Mouse (Mus musculus) layer of hippocampus, postnatal 14 days (tissue): ENCODE data around the gene Des. TPM values are rescaled to one million over a fixed set of nuclear protein-coding genes. Genes with fewer than 3 reads are reported as not detected.

ENCODE experiments used
- DNase-seq, 2 experiments: peaks; one replicate each; pipeline ENCODE4 v3.0.0; 2021 to 2022; ENCODE audit warnings: low spot score in 2 of 2, mixed read lengths in 1 of 2
- total RNA-seq, 2 experiments: library from RNA; stranded (reverse); gene quantifications; 2 replicates each; pipeline ENCODE4 v1.2.3; 2021

The Des gene
- total RNA-seq, 2 experiments from 2014 or later = 1.6 to 1.8 TPM

DNA sequence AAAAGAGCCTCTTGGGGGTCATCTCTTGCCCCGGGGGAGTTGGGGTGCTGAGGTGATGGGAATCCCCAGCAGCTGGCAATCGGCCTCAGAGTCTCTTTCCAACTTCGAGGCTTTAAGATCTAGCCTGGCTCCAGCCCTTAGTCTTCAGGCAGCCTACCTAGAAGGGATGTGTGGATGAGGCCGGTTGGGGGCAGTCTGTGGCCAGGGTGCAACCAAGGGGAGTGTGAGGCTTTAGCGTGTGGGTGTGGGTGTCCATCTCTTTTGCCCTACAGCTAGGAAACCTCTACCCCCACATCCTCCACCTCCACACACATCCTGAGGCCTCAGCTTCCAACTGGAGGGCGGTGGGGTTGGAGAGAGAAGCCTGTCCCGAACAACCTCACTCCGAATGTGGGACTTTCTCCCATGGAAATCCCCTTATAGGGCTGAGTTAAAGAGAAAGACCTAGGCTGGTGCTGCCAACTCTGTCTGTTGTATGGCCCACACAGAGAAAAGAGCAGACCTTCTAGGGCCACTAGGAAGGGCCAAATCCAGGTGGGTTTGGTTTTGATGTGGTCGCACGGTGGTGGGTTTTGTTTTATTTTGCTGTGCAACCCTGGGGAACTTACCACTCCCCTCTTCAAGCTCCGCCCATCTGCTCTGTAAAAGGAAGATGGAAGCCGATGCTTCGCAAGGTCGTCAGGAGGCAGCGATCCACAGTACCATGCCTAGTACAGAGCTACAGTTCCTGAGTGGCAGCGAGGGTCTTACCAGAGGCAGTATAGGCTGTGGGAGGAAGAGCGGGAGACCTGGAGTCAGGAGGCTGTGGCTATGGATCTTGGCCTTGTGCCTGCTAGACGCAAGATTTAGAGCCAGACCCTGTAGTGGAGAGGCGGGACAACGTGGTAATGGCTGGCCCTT is 14.8 kb upstream of the Des start:
- DNase-seq = no peak

DNA sequence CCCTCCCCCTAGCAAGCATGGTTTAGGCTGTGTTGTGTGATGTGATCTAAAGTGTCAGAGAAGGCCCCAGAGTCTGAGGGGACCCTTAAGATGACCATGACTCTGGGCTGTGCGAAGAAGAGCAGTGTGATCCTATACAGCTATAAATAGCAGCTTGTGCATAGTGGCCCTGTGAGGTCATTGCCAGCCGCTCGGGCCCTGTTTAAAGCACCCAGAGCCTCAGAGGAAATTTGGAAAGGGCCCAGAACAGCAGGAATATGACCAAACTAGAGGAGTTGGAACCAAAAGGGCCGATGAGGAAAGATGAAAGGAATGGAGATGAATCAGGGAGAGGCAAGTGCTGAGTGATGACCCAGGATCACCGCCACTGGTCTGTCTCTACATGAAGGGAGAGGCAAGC is 12.8 kb upstream of the Des start:
- no peak for DNase-seq

DNA sequence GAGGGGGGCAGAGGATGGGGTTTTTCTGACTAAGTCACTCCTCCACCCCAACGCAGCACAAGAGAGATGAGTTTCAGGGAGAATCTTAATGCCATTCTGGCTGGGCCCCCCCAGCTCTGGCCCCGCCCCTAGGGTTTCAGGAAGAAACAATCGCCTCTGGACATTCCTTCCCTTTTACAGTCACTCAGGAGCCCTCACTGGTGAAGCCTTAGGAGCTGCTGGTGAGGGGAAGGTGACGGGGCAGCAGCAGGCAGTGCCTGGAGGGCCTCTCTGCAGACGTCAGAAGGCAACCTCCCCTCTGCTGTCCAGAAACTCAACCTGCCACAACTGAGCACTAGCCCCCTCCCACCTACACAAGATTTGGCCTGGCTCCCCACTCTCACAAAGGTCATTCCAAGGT is 10.9 kb upstream of the Des start:
- no peak for DNase-seq

DNA sequence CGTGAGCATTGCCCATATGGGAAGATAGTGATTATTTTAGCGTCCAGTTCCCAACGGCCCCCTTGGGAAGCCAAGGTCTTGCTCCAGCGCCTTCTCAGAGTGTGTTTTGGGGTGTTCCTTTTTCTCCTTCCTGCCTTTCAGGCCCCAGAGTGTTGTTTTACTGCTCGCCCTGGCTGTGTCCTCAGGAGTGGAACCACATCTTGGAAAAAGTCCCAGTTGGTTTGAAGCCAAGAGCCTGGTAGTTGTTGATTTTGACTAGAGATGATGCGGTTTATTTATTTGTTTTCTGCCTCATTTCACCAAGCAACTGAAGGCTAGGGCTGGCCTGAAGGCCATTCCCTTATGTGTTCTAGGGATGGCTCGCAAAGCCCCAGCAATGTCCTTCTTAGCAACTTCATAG is 2.9 kb upstream of the Des start:
- DNase-seq = peak in 1 of 2 experiments; percentile 49

DNA sequence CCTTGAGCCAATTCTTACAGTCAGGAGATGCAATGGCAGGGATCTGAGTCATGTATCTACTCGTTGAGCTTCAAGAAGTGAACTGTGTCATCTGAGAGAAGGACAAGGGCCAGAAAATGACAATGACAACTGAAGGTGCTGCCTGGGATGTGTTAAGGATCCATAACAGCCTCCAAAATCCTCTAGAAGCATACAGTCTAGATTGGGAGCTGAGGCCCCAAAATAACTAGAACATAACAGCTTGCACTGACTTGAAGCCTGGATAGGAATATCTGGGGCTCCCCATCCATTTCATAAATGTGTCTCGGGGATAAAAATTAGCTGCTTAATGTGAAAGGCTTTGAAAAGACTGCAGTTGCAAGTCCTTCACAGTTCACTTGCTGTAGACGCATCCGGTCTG is 2.1 kb upstream of the Des start:
- no peak for DNase-seq

DNA sequence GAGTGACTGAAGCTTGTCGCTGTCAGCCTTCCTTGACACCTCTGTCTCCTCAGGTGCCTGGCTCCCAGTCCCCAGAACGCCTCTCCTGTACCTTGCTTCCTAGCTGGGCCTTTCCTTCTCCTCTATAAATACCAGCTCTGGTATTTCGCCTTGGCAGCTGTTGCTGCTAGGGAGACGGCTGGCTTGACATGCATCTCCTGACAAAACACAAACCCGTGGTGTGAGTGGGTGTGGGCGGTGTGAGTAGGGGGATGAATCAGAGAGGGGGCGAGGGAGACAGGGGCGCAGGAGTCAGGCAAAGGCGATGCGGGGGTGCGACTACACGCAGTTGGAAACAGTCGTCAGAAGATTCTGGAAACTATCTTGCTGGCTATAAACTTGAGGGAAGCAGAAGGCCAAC is 783 bp upstream of the Des start:
- DNase-seq = no peak

DNA sequence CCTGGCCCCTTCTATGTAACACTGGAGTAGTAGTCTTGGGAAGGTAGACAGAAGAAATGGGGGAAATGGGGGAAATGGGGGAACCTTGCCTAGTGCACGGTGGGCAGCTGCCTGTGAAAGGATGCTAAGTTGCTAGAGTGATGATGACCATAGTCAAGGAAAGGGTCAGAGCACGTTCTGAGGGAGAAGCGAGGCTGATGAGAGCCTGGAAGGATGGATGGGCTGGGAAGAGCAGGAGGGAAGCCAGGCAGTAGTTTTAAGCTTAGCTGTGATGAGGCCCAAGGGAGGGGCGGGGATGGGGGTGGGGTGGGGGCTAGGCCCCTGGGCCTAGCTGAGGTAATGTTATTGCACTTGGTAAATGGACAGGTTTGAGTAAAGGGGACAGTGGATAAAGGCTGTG is 994 bp downstream of the Des start:
- no peak for DNase-seq

DNA sequence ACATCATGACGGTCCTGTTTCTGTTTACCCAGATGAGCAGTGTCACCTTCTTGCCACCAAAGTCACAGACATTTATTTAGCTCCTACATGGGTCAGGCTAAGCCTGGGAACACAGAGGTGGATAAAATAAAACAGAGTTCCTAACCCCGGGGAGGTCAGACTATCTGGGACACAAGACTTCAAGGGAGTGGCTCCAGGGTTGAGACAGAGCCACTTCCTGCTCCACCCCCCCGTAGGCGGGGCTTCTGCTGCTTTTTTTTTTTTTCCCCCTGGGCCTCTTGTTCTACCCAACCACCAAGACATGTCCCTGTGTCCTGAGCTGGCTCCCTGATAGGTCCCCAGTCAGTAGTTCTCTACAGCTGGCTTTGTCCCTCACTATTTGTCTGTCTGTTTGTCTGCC is 1.6 kb downstream of the Des start:
- no peak for DNase-seq

DNA sequence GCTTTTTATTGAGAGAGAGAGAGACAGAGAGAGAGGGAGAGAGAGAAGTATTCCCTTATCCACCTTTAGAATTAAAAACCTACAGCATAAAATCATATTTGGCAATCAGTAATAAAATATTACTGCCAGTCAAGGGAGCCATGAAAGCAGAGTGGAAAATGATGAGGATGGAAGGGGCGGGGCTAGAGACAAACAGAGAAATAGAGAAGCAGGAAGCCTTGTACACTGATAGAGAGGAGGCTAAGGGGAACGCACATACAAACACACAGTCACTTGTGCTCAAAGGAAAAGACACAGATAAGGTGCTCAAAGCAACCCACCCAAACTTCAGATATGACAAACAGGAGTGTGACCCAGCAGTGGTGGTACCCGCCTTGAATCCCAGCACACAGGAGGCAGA is 3.7 kb downstream of the Des start:
- no peak for DNase-seq

DNA sequence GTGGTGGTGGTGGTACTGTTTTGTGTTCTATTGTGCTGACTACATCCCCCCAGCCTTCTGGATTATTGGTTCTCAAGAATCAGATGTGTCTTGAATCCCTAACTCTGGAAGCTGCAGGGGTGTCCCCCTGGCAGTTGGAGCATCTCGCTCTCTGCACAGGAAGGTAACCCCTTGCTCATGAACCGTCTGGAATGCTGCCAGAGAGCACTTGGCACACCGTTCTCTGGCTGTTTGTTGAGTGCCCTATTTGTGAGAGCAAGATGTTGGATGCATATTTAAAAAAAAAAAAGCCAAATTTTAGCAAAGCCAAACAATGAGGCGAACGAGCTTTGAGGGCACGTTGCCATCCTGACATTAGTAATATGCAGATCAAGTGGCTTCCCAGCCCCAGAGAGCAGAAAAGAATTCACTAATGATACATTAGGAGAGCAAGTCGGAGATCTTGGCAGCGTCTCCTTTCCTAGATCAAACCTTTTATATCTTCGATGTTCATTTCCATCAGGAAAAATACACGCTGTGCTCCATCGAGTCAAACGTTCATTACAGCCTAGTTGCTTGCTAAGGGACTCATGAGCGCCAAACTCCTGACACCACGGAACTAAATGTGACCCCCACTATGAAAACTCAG is 5.5 kb downstream of the Des start:
- DNase-seq = no peak

DNA sequence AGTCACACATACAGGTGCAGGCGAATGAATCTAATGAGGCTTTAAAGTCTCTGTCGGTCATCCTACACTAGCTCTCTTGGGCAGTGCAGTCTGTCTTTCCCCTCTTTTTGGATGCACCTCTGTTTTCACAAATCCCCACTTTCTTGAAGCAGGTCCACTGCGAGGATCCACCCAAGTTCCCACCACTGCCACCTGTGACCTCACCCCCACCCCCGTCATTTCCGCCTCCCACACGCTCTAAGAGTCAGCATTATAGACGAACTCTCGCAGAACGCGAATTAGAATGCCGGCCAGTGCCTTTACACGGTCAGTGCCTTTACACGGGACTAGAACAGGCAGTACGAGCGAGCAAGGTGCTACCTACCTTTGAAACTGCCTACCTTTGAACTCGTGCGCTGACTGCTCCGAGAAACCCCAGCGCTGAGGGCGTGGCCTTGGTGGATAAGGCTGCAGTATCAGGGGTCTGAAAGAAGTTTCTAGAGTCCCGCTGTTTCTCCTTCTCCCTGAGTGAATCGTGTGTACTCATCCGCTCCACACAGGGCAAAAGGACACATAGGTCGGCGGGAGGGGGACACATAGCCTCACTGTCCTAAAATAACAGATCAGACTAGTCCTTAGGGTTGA is 9.3 kb downstream of the Des start:
- no peak for DNase-seq

DNA sequence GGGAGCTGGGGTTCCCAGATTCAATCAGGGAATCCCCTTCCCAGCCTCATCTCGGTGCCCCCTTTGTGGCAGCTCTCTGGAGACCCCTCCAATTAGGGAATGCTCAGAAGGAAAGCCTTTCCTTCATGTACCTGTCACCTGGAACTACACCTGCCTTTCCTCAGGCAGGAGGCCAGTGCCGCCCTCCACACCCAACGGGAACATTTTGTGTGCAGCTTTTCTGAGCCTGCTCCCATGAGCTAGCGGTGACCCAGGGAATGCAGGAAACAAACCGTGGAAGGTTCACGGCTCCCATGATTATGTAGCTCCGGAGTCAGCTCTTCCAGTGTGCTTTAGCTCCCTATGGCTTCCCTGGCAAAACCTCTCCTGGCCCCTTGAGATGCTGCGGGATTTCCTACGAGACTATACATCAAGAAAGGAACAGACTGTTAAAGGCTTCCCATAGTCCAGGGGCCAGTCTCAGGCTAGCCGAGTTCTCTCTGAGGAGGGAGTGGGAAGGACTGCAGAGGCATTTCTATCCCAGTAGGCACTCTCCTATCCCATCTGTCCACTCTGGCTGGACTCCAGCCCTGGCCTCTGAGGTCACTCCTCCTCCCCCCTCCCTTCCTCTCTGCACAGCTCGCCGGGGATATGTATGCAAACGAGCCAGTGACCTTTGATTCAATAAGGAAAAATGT is 10.0 kb downstream of the Des start:
- DNase-seq = no peak

DNA sequence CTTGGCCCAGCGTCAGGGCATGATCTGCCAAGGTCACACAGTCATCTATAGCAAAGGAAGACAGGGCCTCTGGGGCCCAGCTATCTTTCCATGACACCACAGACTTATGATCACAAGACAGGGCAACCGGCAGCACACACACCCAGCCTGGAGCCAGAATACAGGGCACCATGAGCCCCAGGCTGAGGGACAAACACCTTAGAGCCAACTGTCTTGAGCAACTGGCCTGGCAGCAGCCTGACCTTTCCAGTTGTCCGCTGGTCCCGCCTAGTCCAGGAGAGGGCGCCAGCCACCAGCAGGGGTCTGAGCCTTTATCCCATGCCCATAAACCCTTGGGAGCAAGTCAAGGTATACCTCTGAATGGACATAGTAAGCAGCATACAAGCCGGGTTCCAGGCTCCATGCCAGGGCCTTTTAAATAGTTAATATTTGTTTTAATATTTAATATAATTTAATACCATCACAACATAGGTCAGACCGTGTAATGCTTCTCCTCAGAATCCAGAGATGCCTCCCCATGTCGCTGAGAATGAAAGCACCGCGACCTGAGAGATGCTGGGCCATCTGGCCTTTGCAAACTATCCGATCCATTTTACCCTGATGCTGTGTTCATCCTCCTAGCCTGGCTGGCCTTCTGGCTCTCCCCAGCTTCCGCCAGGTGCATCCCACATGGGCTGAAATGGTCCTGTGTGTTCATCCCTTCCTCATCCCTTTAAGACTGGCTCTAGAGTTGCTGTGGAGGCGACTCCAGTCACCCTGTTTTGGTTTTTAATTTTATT is 11.4 kb downstream of the Des start:
- DNase-seq = no peak

DNA sequence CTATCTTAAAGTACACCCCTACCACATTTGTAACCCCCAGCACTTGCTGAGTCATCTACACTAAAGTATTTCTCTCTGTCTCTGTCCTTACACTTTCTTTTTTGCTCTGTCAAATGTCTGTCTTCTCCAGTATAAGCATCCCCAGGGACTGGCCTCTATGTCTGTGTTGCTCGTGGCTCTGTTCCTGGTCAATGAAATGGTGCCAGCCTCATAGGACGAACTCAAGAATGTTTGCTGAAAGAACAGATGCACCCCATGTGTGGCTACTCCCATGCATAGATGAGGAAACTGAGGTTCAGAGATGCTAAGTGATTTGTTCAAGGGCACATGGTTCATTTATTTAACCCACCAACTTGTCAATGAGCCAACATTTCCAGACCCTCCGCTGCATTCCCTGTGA is 12.3 kb downstream of the Des start:
- no peak for DNase-seq

DNA sequence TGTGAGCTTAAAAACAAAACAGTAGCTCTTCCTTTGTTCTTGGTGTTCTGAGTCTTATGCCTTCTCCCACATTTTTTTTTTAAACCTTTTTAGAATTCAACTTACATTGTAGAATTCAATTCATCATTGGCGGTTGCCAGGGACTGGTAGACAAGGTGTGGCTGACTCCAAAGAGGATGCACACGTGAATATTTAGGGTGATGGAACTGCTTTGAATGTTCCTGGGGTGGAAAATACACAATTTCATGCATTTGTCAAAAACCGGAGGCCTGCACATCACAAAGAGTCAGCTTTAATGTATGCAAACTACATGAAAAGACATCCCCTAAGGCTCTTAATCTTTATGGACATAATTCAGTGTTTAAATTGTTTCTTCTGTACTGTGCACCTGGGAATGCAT is 13.1 kb downstream of the Des start:
- DNase-seq = no peak

DNA sequence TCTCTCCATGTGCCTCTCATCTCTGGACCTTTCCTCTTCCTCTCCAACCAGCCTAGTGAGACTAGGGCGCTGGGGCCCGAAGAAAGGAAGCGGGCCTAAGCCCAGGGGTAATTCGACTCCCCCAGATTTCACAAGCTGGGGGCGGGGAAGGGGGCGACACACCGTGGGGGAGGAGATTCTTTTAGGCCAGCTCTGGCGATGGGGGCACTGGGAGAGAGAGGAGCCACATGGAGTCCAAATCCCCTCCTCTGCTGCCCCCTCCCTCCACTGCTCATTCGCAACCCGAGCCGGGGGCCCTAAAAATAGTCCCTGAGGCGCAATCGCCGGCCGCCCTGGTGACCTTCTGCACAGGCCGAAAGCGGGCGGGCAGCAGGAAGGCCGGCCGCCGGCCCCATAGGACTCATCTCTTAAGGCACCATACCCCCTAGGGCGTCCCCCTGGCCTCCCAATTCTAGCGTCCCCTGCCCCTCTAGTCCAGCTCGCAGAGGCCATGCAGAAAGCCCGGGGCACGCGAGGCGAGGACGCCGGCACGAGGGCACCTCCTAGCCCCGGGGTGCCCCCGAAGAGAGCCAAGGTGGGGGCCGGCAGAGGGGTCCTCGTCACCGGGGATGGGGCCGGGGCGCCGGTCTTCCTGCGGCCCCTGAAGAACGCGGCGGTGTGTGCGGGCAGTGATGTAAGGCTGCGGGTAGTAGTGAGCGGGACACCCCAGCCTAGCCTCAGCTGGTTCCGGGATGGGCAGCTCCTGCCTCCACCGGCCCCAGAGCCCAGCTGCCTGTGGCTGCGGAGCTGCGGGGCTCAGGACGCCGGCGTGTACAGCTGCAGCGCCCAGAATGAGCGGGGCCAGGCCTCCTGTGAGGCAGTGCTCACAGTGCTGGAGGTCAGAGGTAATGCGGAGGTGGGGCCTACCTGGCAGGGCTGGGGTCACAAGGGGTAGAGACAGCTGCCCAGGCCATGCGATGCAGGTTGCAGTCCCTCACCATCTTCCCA is 15.1 kb downstream of the Des start, which contains the start of gene Speg:
Gene Speg (plus strand): TSS at position 348 of the 987 bp plus-strand sequence.
- no peak for DNase-seq

DNA sequence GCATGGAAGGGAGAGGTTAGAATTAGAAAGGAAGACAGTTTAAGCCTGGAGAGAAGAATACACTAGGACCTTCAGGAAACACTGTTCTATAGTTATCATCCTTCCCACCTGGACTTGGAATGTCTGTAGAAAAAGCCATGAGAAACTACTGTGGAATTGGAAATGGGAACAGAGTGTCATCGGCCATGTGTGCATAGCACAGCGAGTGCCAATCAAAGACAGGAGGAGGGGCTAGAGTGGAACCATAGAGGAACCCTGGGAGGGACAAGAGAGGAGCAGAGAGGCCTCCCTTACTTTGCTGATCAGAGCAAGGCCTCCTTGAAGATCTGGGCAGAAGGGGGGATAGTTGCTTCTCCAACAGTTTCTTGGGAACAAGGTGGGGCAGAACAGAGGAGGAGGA is 19.1 kb downstream of the Des start:
- no peak for DNase-seq

DNA sequence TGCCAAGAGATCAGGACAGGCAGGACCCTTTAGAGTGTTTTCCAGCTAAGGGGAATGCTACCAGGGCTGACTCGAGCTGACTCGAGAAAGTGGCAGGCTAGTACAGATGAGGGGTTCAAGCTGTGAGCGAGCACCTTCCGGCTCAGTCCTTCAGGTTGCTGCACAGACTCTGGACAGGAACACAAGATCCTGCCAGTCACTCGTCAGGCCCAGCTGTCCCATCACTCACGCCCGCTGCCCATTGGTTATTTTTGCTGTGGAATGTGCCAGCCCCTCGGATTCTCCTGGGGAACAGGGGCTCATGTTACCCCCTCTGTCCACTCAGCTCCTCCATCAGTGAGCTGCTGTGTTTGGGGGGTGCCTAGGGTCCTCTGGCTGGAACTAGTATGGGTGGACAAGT is 19.8 kb downstream of the Des start:
- DNase-seq = no peak

DNA sequence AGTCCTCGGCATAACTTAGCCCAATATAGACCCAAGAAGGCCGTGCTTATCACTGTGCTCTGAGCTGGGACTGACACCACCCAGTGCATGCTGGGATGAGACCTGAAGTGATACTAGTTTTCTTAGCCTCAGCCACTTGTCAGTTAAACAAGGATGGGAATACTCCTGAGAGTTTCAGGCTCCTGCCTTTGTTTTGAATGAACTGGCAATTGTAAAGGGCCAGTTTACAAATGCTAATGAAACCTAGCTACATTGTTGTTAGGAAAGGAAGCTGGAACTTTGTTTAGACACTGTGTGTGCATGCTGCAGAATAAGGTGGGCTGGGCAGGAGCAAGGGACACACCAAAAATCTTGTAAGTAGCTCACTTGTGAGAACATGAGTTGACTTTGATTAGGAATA is 20.8 kb downstream of the Des start:
- no peak for DNase-seq
